Mouse (Mus musculus) kidney, embryonic 14.5 days (tissue): ENCODE measurements around the gene Ppa2. TPM values are rescaled to one million over a fixed set of nuclear protein-coding genes. Genes with fewer than 3 reads are reported as not detected.

ENCODE experiments used
- ATAC-seq: fragments of 200-750 bp; cut with Nextera tagmentation; 2 replicates; pipeline ENCODE4 v1.8.0; 2017; ENCODE audit warnings: moderate number of reproducible peaks, mild to moderate bottlenecking, moderate TSS enrichment, moderate library complexity; ENCODE audit not compliant: low FRiP score, low TSS enrichment
- H3K27ac ChIP-seq: fragments of 300-500 bp; sonication (generic); 2 replicates; pipeline ENCODE4 v1.5.1; 2014; ENCODE audit warnings: low read depth, mild to moderate bottlenecking, low read length, moderate library complexity, mixed read lengths
- H3K27me3 ChIP-seq: fragments of 300-500 bp; sonication (generic); 2 replicates; pipeline ENCODE4 v1.6.1; 2014; ENCODE audit warnings: mild to moderate bottlenecking, low read length; ENCODE audit not compliant: control insufficient read depth, insufficient read depth
- H3K36me3 ChIP-seq: fragments of 300-500 bp; sonication (generic); 2 replicates; pipeline ENCODE4 v1.6.1; 2014; ENCODE audit warnings: low read length, mixed read lengths; ENCODE audit not compliant: control insufficient read depth, insufficient read depth
- H3K4me1 ChIP-seq: fragments of 300-500 bp; sonication (generic); 2 replicates; pipeline ENCODE4 v1.6.1; 2014; ENCODE audit warnings: low read length, mixed read lengths; ENCODE audit not compliant: control insufficient read depth, insufficient read depth
- H3K4me2 ChIP-seq: fragments of 300-500 bp; sonication (generic); replicated peaks from 2 replicates; pipeline ENCODE4 v1.6.1; 2014; ENCODE audit warnings: low read depth, mild to moderate bottlenecking, low read length
- H3K4me3 ChIP-seq: fragments of 300-500 bp; sonication (generic); 2 replicates; pipeline ENCODE4 v1.5.1; 2014; ENCODE audit warnings: mild to moderate bottlenecking, low read length
- H3K9ac ChIP-seq: fragments of 300-500 bp; sonication (generic); 2 replicates; pipeline ENCODE4 v1.6.1; 2014; ENCODE audit warnings: low read depth, mild to moderate bottlenecking, low read length, moderate library complexity
- H3K9me3 ChIP-seq: fragments of 300-500 bp; sonication (generic); 2 replicates; pipeline ENCODE4 v1.6.1; 2016; ENCODE audit warnings: low read length; ENCODE audit not compliant: control insufficient read depth
- WGBS: fragments of 180-500 bp; shearing (Covaris S2); extraction: QIAGEN DNeasy Blood & Tissue Kit; methylation state at CpG from one replicate; pipeline ENCODE4 v1.1.7; 2014; 5-methylcytosine and 5-hydroxymethylcytosine counted together
- polyA plus RNA-seq: library from polyadenylated mRNA; unstranded; fragments of >200 nt; fragmentation: Nextera tagmentation; extraction: Ambion mirVana; gene quantifications from 2 replicates; pipeline ENCODE4 v1.2.1, GENCODE M21; 2014

The Ppa2 gene
- polyA plus RNA-seq, 1 experiment from 2014 or later = 96.9 TPM

DNA sequence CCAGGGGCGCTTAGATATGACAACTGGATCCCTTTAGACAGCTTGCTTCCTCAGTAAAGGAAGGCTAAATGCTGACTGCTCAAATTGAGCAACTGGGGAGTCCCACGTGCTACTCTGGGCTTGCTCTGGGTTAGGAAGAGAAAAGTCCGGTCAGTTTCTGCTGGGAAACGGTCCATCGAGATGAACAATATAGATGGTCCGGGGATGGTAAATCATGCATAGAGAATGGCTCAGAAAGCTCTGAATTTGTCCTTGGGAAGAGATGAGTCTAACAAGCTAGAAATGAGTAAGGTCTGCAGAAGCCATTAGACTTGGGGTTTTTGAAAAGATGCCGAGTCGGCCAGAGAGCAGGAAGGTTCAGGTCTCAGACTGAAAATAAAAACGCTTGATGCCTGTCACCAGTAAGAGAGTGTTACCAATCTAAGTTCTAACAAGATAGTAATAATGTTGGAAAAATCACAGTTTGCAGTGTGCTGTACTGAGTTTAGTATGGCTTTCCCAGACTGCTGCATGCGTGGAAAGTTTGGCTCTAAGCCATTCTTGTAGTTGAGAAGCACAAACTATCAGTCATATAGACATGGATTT is 80.0 kb downstream of the Ppa2 start:
- 90% methylated on average over 10 of the region's 10 CpGs for WGBS

GRCm38 (mm10) chr3:133394531-133394930 is 84.6 kb downstream of the Ppa2 start:
- Histone ChIP-seq H3K9ac (no peak overlapping the region), H3K36me3 (no peaks in the 10 kb centered on the region), H3K27me3 (no peaks in the 10 kb centered on the region), H3K9me3 (no peaks in the 10 kb centered on the region), H3K4me3 (no peak overlapping the region), H3K4me2 (no peak overlapping the region), H3K27ac (no peak overlapping the region), H3K4me1 (no peaks in the 10 kb centered on the region)
- whole genome bisulfite sequencing = 65% methylated on average over 2 of the region's 2 CpGs
- no peak for ATAC-seq

More for the DNA sequence above, 80.0 kb downstream of the Ppa2 start:
- Histone ChIP-seq H3K9me3 (no peaks in the 10 kb centered on the region), H3K4me1 (no peaks in the 10 kb centered on the region), H3K27me3 (no peaks in the 10 kb centered on the region), H3K36me3 (no peaks in the 10 kb centered on the region), H3K4me2 (no peak overlapping the region), H3K27ac (no peak overlapping the region), H3K4me3 (no peak overlapping the region), H3K9ac (no peak overlapping the region)
- ATAC-seq = no peak

DNA sequence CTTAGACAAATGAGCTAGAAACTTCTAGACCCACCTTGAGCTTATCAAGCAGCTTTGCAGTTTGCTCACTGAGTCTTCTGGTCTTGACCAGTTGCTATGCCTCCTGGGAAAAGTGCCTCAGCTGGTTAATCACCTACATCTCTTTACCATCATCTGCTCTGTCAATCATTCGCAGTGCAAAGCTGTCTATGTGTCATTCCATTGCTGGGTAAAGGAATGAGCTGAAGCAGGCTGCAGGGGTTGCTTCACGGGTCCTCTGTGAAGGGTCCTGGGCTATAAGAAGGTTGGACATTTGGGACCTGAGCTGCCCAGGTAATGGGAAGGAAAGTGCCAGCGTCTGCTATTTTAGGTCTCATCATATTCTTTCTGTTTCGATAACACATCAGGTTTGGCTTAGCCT is 93.9 kb downstream of the Ppa2 start:
- H3K27me3 ChIP-seq = no peaks in the 10 kb centered on the region
- WGBS = 86% methylated on average over 4 of the region's 4 CpGs
- ATAC-seq = no peak

DNA sequence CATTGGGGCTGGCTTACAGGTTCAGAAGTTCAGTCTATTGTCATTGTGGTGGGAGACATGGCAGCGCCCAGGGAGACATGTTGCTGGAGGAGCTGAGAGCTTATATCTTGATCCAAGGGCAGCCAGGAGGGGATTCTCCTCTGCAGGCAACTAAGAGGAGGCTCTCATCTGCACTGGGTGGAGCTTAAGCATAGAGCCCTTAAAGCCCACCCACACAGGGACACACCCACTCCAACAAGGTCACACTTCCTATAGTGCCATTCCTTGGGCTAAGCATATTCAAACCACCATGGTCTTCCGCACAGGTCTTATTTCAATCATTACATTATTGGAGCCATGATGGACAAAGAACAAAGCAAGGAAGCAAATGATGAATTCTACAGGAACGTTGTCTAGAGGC is 95.7 kb downstream of the Ppa2 start:
- 90% methylated on average over 3 of the region's 3 CpGs for WGBS
- no peaks in the 10 kb centered on the region for H3K27me3 ChIP-seq
- ATAC-seq = no peak
- no peak overlapping the region for H3K9ac ChIP-seq
- H3K4me2 ChIP-seq = no peak overlapping the region
- no peaks in the 10 kb centered on the region for H3K36me3 ChIP-seq
- H3K4me1 ChIP-seq = no peaks in the 10 kb centered on the region
- no peaks in the 10 kb centered on the region for H3K9me3 ChIP-seq
- no peak overlapping the region for H3K4me3 ChIP-seq
- no peak overlapping the region for H3K27ac ChIP-seq

More for the DNA sequence above, 93.9 kb downstream of the Ppa2 start:
- no peaks in the 10 kb centered on the region for H3K9me3 ChIP-seq
- no peak overlapping the region for H3K27ac ChIP-seq
- H3K9ac ChIP-seq = no peak overlapping the region
- no peaks in the 10 kb centered on the region for H3K36me3 ChIP-seq
- H3K4me2 ChIP-seq = no peak overlapping the region
- no peaks in the 10 kb centered on the region for H3K4me1 ChIP-seq
- H3K4me3 ChIP-seq = no peak overlapping the region

GRCm38 (mm10) chr3:133406248-133406647 is 96.3 kb downstream of the Ppa2 start:
- no peak for ATAC-seq
- Histone ChIP-seq H3K4me2 (no peak overlapping the region), H3K9me3 (no peaks in the 10 kb centered on the region), H3K27ac (no peak overlapping the region), H3K4me1 (no peaks in the 10 kb centered on the region), H3K4me3 (no peak overlapping the region), H3K36me3 (no peaks in the 10 kb centered on the region), H3K27me3 (no peaks in the 10 kb centered on the region), H3K9ac (no peak overlapping the region)
- 88% methylated on average over 5 of the region's 5 CpGs for WGBS

DNA sequence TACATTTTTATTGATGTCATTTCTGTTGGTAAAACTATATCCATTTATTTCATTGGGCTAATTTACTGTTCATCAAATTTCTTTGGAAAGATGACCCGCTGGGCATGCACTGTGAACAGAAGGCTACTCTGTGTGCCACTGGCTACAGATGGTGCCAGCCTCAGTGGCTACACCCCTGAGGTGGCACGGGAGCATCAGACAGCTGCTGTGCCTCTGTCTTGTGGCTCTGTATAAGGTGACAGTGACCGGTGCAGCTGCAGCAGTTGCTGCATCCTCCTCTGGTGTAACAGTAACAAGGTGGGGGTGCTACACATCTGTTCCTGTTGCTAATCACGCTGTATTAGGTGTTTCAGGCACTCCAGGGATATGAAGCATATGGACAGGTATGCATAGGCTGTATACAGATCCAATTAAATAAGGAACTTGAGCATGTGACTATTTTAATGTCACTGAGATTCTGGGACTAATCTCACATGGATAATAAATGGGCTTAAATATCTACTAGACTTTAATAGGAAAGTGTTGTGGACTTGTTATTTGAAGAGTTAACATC is 101.3 kb downstream of the Ppa2 start:
- no peaks in the 10 kb centered on the region for H3K27me3 ChIP-seq
- no peak overlapping the region for H3K27ac ChIP-seq
- WGBS = 83% methylated on average over 4 of the region's 4 CpGs
- H3K9me3 ChIP-seq = no peaks in the 10 kb centered on the region
- no peak overlapping the region for H3K4me3 ChIP-seq
- no peaks in the 10 kb centered on the region for H3K4me1 ChIP-seq
- H3K9ac ChIP-seq = no peak overlapping the region
- H3K36me3 ChIP-seq = no peaks in the 10 kb centered on the region
- no peak overlapping the region for H3K4me2 ChIP-seq
- ATAC-seq = no peak

GRCm38 (mm10) chr3:133411768-133412167 is 101.9 kb downstream of the Ppa2 start:
- H3K9ac ChIP-seq = no peak overlapping the region
- 72% methylated on average over 8 of the region's 8 CpGs for WGBS
- no peak for ATAC-seq

GRCm38 (mm10) chr3:133414747-133415146 is 104.8 kb downstream of the Ppa2 start:
- WGBS = 89% methylated on average over 4 of the region's 4 CpGs
- Histone ChIP-seq H3K36me3 (no peaks in the 10 kb centered on the region), H3K9ac (no peak overlapping the region), H3K9me3 (no peaks in the 10 kb centered on the region), H3K4me3 (no peak overlapping the region), H3K27ac (no peak overlapping the region), H3K27me3 (no peaks in the 10 kb centered on the region), H3K4me2 (no peak overlapping the region), H3K4me1 (no peaks in the 10 kb centered on the region)
- ATAC-seq = no peak

More at GRCm38 (mm10) chr3:133411768-133412167, 101.9 kb downstream of the Ppa2 start:
- Histone ChIP-seq H3K27me3 (no peaks in the 10 kb centered on the region), H3K27ac (no peak overlapping the region), H3K4me1 (no peaks in the 10 kb centered on the region), H3K4me2 (no peak overlapping the region), H3K36me3 (no peaks in the 10 kb centered on the region), H3K4me3 (no peak overlapping the region), H3K9me3 (no peaks in the 10 kb centered on the region)

GRCm38 (mm10) chr3:133423073-133423472 is 113.2 kb downstream of the Ppa2 start:
- H3K9ac ChIP-seq = no peak overlapping the region
- H3K27ac ChIP-seq = no peak overlapping the region
- ATAC-seq = no peak
- no peaks in the 10 kb centered on the region for H3K27me3 ChIP-seq
- H3K4me1 ChIP-seq = no peaks in the 10 kb centered on the region
- H3K36me3 ChIP-seq = no peaks in the 10 kb centered on the region
- no peak overlapping the region for H3K4me2 ChIP-seq
- no peaks in the 10 kb centered on the region for H3K9me3 ChIP-seq
- no peak overlapping the region for H3K4me3 ChIP-seq
